Mouse (Mus musculus) stomach, embryonic 14.5 days (tissue): ENCODE measurements around the gene Cacnb3. TPM values are rescaled to one million over a fixed set of nuclear protein-coding genes. Genes with fewer than 3 reads are reported as not detected.

ENCODE experiments used
- ATAC-seq: fragments of 200-750 bp; cut with Nextera tagmentation; 2 replicates; pipeline ENCODE4 v1.8.0; 2017; ENCODE audit warnings: low read depth, moderate TSS enrichment; ENCODE audit not compliant: insufficient number of reproducible peaks, insufficient read depth, low FRiP score
- H3K27ac ChIP-seq: fragments of 300-500 bp; sonication (generic); 2 replicates; pipeline ENCODE4 v1.5.1; 2014; ENCODE audit warnings: mild to moderate bottlenecking, low read length, moderate library complexity, mixed read lengths
- H3K27me3 ChIP-seq: fragments of 300-500 bp; sonication (generic); 2 replicates; pipeline ENCODE4 v1.6.1; 2014; ENCODE audit warnings: low read length, control low read depth, mixed read lengths; ENCODE audit not compliant: control insufficient read depth, insufficient read depth
- H3K36me3 ChIP-seq: fragments of 300-500 bp; sonication (generic); 2 replicates; pipeline ENCODE4 v1.6.1; 2014; ENCODE audit warnings: mild to moderate bottlenecking, control low read depth, low read length, moderate library complexity, mixed read lengths; ENCODE audit not compliant: control insufficient read depth, insufficient read depth
- H3K4me1 ChIP-seq: fragments of 300-500 bp; sonication (generic); 2 replicates; pipeline ENCODE4 v1.6.1; 2014; ENCODE audit warnings: low read length, control low read depth, mixed read lengths; ENCODE audit not compliant: control insufficient read depth, insufficient read depth
- H3K4me2 ChIP-seq: fragments of 300-500 bp; sonication (generic); replicated peaks from 2 replicates; pipeline ENCODE4 v1.6.1; 2014; ENCODE audit warnings: low read depth, low read length, control low read depth
- H3K4me3 ChIP-seq: fragments of 300-500 bp; sonication (generic); 2 replicates; pipeline ENCODE4 v1.5.1; 2014; ENCODE audit warnings: low read depth, low read length, control low read depth
- H3K9ac ChIP-seq: fragments of 300-500 bp; sonication (generic); replicated peaks from 2 replicates; pipeline ENCODE4 v1.6.1; 2014; ENCODE audit warnings: low read depth, mild to moderate bottlenecking, control low read depth, low read length, moderate library complexity, mixed read lengths
- H3K9me3 ChIP-seq: fragments of 300-500 bp; sonication (generic); 2 replicates; pipeline ENCODE4 v1.6.1; 2016; ENCODE audit warnings: low read depth, low read length, control low read depth; ENCODE audit not compliant: control insufficient read depth
- WGBS: fragments of 180-500 bp; shearing (Covaris S2); extraction: QIAGEN DNeasy Blood & Tissue Kit; methylation state at CpG from one replicate; pipeline ENCODE4 v1.1.7; 2014; 5-methylcytosine and 5-hydroxymethylcytosine counted together
- polyA plus RNA-seq: library from polyadenylated mRNA; unstranded; fragments of >200 nt; fragmentation: Nextera tagmentation; extraction: Ambion mirVana; gene quantifications from 2 replicates; pipeline ENCODE4 v1.2.1, GENCODE M21; 2014

Gene Cacnb3
- polyA plus RNA-seq, 1 experiment from 2014 or later = 34.4 TPM

- Histone ChIP-seq H3K27ac (no peak overlapping the region), H3K9me3 (no peaks in the 10 kb centered on the region), H3K4me3 (no peak overlapping the region), H3K36me3 (no peaks in the 10 kb centered on the region), H3K4me1 (peaks cover 23% of the 10 kb centered on the region), H3K27me3 (no peaks in the 10 kb centered on the region), H3K4me2 (no peak overlapping the region), H3K9ac (no peak overlapping the region)
- 17% methylated on average over 8 of the region's 8 CpGs for WGBS
- ATAC-seq = no peak
Measured at GRCm38 (mm10) chr15:98626078-98626477, 4.6 kb upstream of the Cacnb3 start.

- Histone ChIP-seq H3K36me3 (no peaks in the 10 kb centered on the region), H3K27ac (no peak overlapping the region)
- ATAC-seq = no peak
Measured at GRCm38 (mm10) chr15:98626487-98627212, 4.0 kb upstream of the Cacnb3 start.

GRCm38 (mm10) chr15:98628589-98629254, 1.9 kb upstream of the Cacnb3 start:
- H3K9me3 ChIP-seq = no peaks in the 10 kb centered on the region
- no peak for ATAC-seq
- no peak overlapping the region; the same call in 1 of the 2 replicates for H3K27ac ChIP-seq
- no peaks in the 10 kb centered on the region for H3K27me3 ChIP-seq
- no peaks in the 10 kb centered on the region for H3K36me3 ChIP-seq
- H3K4me3 ChIP-seq = no peak overlapping the region
- no peak overlapping the region for H3K9ac ChIP-seq
- H3K4me2 ChIP-seq = peak overlapping the region; percentile 31
- WGBS = 9% methylated on average over 20 of the region's 20 CpGs
- peaks cover 36% of the 10 kb centered on the region for H3K4me1 ChIP-seq

More at GRCm38 (mm10) chr15:98626487-98627212, 4.0 kb upstream of the Cacnb3 start:
- H3K4me2 ChIP-seq = no peak overlapping the region
- H3K4me3 ChIP-seq = no peak overlapping the region
- no peaks in the 10 kb centered on the region for H3K27me3 ChIP-seq
- H3K4me1 ChIP-seq = peaks cover 26% of the 10 kb centered on the region
- no peaks in the 10 kb centered on the region for H3K9me3 ChIP-seq
- H3K9ac ChIP-seq = no peak overlapping the region
- WGBS = 72% methylated on average over 7 of the region's 7 CpGs

GRCm38 (mm10) chr15:98629464-98629863, 1.2 kb upstream of the Cacnb3 start:
- ATAC-seq = no peak
- H3K4me1 ChIP-seq = peaks cover 39% of the 10 kb centered on the region
- WGBS = 36% methylated on average over 6 of the region's 6 CpGs
- no peaks in the 10 kb centered on the region for H3K36me3 ChIP-seq
- H3K4me3 ChIP-seq = no peak overlapping the region
- H3K27ac ChIP-seq = no peak overlapping the region
- no peak overlapping the region for H3K9ac ChIP-seq
- H3K27me3 ChIP-seq = no peaks in the 10 kb centered on the region
- no peak overlapping the region for H3K4me2 ChIP-seq
- no peaks in the 10 kb centered on the region for H3K9me3 ChIP-seq

GRCm38 (mm10) chr15:98631493-98631892, 853 bp downstream of the Cacnb3 start:
- Histone ChIP-seq H3K4me3 (peak overlapping the region; percentile 61), H3K9ac (no peak overlapping the region; the same call in 1 of the 2 replicates), H3K4me2 (peak overlapping the region; percentile 87), H3K9me3 (no peaks in the 10 kb centered on the region), H3K27me3 (no peaks in the 10 kb centered on the region), H3K4me1 (peaks cover 48% of the 10 kb centered on the region), H3K36me3 (no peaks in the 10 kb centered on the region), H3K27ac (peak overlapping the region; percentile 76; the same call in 1 of the 2 replicates)
- WGBS = 1% methylated on average over 18 of the region's 18 CpGs
- ATAC-seq = peak; percentile 25; the same call in 1 of the 2 replicates

GRCm38 (mm10) chr15:98632107-98632744, 1.6 kb downstream of the Cacnb3 start:
- Histone ChIP-seq H3K9me3 (no peaks in the 10 kb centered on the region), H3K4me1 (peaks cover 49% of the 10 kb centered on the region), H3K9ac (peak overlapping the region; percentile 49), H3K27ac (peak overlapping the region; percentile 76), H3K27me3 (no peaks in the 10 kb centered on the region), H3K4me2 (peak overlapping the region; percentile 87), H3K36me3 (no peaks in the 10 kb centered on the region), H3K4me3 (peak overlapping the region; percentile 61)
- WGBS = 0% methylated on average over 24 of the region's 25 CpGs
- ATAC-seq = peak; percentile 75

GRCm38 (mm10) chr15:98632921-98633320, 2.3 kb downstream of the Cacnb3 start:
- Histone ChIP-seq H3K9me3 (no peaks in the 10 kb centered on the region), H3K36me3 (no peaks in the 10 kb centered on the region), H3K27ac (peak overlapping the region; percentile 76), H3K27me3 (no peaks in the 10 kb centered on the region), H3K4me3 (peak overlapping the region; percentile 61), H3K4me2 (peak overlapping the region; percentile 87), H3K4me1 (peaks cover 49% of the 10 kb centered on the region), H3K9ac (no peak overlapping the region)
- 5% methylated on average over 4 of the region's 4 CpGs for WGBS
- no peak for ATAC-seq

GRCm38 (mm10) chr15:98633822-98634470, 3.3 kb downstream of the Cacnb3 start:
- Histone ChIP-seq H3K9me3 (no peaks in the 10 kb centered on the region), H3K9ac (peak overlapping the region; percentile 47; the same call in 1 of the 2 replicates), H3K4me3 (peak overlapping the region; percentile 61), H3K36me3 (no peaks in the 10 kb centered on the region), H3K27ac (peak overlapping the region; percentile 58; the same call in 1 of the 2 replicates), H3K27me3 (no peaks in the 10 kb centered on the region), H3K4me1 (peaks cover 42% of the 10 kb centered on the region), H3K4me2 (peak overlapping the region; percentile 87)
- no peak for ATAC-seq
- 1% methylated on average over 25 of the region's 25 CpGs for WGBS
